Mouse (Mus musculus): Measurements from ENCODE around the gene Vmn1r25. TPM values are rescaled to one million over a fixed set of nuclear protein-coding genes. Genes with fewer than 3 reads are reported as not detected.

Gene Vmn1r25
- not detected in 2 replicates for polyA plus RNA-seq (2012; rRNA removed)

GRCm38 (mm10) chr6:57980710-57981109, at the start of gene Vmn1r25:
TSS of gene Vmn1r25 (minus strand) at chr6:57980810.

GRCm38 (mm10) chr6:58015059-58015458, 34.4 kb upstream of the Vmn1r25 start, which contains the start of gene Vmn1r26:
TSS of gene Vmn1r26 (minus strand) at chr6:58015159.

GRCm38 (mm10) chr6:57961403-57961802, 19.2 kb downstream of the Vmn1r25 start, which contains the start of gene Vmn1r24:
TSS of gene Vmn1r24 (minus strand) at chr6:57961503.

Other genes starting within 250 kb of the Vmn1r25 start
- 27.7 and 33.2 TPM in 2 replicates for gene Vopp1, start 155.7 kb downstream of the Vmn1r25 start, polyA plus RNA-seq (2012; rRNA removed)
- not detected in 2 replicates for gene Vmn1r21, start 130.5 kb downstream of the Vmn1r25 start, polyA plus RNA-seq (2012; rRNA removed)
- gene Vmn1r22, start 72.8 kb downstream of the Vmn1r25 start, polyA plus RNA-seq (2012; rRNA removed) = not detected in 2 replicates
- gene Vmn1r23, start 54.0 kb downstream of the Vmn1r25 start, polyA plus RNA-seq (2012; rRNA removed) = not detected in 2 replicates
- not detected in 2 replicates for gene Vmn1r24, start 19.3 kb downstream of the Vmn1r25 start, polyA plus RNA-seq (2012; rRNA removed)
- not detected in 2 replicates for gene Vmn1r26, start 34.3 kb upstream of the Vmn1r25 start, polyA plus RNA-seq (2012; rRNA removed)
- gene Vmn1r27, start 238.0 kb upstream of the Vmn1r25 start, polyA plus RNA-seq (2012; rRNA removed) = not detected in 2 replicates

Data from liver, embryonic 14 days (tissue).